Comparison of ENCODE assay signal across 1 mouse cellular context in the genomic region with DNA sequence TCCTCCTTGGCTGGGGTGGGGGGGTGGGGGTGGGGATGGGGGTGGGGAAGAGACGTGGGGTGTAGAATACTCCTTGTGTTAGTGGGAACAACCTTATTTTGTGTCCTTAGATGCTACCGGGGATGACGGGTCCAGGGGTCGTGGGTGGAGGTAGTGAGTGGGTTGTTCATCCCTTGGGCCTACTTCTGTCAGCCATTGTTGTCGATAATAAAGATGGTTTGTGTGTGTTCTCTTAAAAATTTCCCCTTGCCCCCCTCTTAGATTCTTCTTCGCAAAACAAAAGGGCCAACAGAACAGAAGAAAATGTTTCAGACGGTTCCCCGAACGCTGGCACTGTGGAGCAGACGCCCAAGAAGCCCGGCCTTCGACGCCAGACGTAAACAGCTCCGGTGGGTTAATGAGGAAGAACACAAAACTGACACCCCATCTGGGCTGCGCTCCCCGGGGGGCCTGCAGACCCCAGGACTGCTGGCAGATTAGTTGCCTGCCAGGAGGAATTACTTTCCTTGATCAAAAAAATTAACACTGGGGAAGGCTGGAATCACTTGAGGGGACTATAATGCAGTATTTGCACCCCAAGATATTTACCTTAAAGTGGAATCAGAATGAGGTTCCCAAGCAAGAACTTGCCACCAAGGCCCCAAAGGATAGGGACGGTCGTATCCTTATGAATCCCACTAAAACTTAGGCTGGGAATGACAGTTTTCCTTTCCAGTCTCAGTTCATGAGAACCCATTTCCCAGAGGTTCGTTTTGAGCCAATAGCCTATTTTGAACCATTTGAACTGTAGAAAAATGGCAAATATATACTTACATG.
TF ChIP-seq lines count a peak whose summit lies in the region.

No protein-coding gene starts in this region.

TF ChIP-seq in CH12.LX, 34 proteins besides CTCF, POLR2A, EP300 and RAD21:
- TF ChIP-seq CHD1 (IDR thresholded peaks at IDR 0.05; ENCODE audit: low read depth, low read length) (peak; percentile 91), MEF2A (IDR thresholded peaks at IDR 0.05; ENCODE audit: borderline replicate concordance, low read depth, low read length) (no peak)
TF ChIP-seq in CH12.LX: peak in this region for 1.
